Mouse (Mus musculus): Measurements from ENCODE around the gene Fignl2.
A peak's percentile ranks its signal among the peaks of the same experiment; 100 is the strongest.

Gene Fignl2

DNA sequence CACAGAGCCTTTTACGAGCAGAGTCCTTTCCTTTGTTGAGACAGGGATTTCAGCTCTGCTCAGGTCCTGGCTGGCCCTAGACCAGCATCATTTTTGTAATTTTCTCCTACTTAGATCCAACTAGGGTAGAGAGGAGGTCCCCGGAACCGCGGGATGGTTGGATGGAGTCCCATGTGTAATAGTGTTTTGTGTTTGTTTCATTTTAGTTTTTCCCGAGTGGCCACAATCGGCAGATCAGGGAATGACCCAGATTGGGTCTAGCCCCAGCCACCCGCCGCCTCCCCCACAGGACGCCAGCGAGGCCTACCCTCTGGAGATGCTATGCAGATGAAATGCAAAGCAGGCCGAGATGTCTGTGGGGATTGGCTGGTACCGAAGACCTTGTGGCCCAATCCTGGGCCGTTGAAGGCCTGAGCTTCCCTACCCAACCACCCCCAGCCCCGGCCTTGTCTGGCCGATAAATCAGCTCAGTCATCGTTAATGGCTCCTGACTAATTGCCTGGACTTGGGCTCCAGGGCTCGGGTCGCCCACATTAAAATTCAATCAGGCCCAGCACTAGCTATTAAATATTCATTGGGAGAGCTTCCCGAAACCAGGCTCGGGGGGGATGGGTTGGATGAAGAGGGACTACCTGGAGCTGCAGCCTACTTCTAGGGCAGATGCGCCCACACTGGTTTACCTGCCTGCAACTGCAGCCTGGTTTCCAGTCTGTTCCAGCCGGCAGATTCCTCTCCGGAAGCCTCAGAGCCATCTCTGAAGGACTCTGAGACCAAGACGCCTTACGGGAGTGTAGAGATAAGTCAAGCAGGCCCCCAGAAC, 14.7 kb upstream of the Fignl2 start:
- no peak for DNase-seq (ENCODE audit: low read depth, low spot score)

DNA sequence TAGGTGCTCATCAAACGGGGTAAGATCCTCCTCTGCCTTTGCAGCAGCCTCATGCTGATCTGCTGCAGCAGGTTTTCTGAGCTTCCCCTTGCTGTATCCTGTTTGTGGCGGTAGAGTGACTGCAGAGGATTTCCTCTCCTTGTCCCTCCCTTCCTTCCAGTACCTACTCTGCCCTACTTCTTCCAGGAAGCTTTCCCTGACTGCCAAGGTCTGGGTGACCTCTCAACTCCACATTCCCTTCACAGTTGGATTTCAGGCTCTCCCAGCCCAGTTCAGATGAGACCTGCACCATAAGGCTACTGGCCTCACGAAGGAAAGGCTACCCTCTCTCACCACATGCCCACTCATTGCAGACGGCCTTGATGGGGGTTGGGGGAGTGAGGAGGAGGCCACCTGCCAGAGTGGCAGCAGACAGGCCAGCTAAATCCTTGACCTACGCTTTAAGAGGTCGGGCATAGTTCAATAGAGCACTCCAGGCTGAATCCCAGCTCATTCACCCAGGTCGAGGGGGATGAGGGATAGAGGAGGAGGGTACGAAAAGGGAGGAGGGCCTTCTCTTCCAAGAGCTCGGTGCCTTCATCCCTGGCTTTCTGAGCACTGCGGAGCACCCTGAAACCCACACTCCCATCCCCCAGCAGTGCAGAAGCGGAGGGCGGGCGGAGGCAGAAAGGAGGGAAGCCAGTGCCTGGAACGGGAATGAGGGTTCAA, 13.9 kb upstream of the Fignl2 start:
- no peak for DNase-seq (ENCODE audit: low read depth, low spot score)

DNA sequence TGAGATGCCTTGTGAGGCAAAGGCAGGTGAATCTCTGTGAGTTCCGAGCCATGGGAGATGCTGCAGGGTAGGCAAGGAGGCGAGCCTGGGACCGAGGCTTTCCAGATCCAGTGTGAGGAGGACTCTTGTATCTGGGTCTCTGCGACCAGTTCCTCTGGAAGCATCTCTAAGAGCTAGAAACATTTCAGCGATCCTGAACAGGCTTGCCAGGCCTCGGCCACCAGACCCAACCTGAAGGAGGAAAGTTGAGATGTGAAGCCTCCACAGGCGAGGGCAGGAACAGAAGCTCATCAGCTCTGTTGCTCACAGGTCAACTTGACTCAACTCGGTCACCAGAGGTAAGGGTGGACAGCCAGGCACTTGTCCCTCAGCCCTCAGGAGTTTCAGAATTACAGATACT, 13.2 kb upstream of the Fignl2 start:
- DNase-seq (ENCODE audit: low read depth, low spot score), result no peak

DNA sequence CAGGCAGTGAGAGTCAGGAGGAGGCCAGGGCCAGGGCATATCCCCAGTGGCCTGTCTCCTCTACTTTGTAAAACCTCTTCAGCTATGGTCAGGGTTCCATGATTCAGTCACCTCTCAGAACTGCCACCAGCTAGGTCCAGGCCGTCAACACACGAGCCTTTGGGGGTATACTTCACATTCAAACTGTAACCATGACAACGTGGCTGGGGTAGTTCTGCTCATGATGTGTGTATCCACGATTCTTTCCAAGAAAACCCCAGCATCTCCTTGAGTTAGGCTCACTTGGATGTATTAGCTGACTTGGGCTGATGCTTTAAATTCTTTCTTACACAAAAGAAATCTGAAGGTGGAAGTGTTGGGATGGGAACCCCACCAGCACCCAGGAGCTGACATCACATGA, 9.9 kb upstream of the Fignl2 start:
- no peak for DNase-seq (ENCODE audit: low read depth, low spot score)

DNA sequence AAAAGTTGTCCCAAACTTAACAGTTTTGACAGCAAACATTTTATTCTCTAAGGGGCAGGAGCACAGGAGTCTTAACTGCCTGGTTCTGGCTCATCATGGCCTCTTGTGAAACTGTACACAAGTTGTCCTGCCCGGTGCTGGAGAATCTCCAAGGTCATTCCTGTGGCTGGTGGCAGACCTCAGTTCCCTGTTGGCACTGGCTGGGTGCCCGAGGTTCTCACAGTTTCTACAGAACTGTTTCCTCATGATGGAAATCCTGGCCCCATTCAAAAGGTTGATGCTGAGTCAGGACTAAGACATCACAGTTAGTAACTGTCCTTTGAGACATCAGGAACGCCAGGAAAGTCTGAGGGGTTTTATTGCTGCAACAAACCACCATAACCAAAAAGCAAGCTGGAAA, 8.6 kb upstream of the Fignl2 start:
- peak; percentile 84 for DNase-seq (ENCODE audit: low read depth, low spot score)

DNA sequence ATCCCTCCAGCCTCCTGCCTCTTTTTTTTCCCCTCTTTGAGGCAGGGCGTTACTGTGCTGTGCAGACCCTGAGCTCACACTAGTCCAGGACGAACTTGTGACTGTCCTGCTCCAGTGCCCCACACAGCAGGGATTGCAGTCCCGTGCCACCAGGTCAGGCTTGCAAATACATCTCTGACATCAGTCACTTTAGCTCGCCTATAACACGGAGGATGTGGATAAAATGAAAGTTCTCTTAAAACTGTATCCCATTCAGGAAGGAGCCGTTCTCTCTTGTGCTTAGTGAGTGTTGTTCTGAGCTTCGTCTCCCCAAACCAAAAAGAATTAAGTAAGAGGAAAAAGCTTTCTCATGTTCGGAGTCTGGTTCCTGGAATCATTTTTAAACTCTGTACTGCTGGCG, 8.1 kb upstream of the Fignl2 start:
- no peak for DNase-seq (ENCODE audit: low read depth, low spot score)

DNA sequence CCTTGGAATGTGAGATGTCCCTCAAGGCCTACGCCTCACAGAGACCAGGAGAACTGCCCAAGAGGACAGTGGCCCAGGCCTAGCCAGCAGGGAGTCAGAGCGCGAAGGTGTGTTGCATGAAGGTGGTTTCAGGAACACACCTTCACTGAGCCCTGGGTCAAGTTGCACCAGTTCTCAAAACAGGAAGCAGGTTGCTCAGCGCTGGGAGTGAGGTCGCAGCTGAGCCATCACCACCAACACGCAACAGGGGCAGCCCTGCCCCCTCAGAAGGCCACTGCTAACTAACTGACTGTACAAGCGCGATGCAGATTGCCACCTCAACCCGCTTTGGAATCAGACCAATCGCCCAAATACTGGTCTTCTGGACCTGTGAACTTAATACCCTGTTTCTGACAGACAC, 6.1 kb upstream of the Fignl2 start:
- DNase-seq (ENCODE audit: low read depth, low spot score), result no peak

DNA sequence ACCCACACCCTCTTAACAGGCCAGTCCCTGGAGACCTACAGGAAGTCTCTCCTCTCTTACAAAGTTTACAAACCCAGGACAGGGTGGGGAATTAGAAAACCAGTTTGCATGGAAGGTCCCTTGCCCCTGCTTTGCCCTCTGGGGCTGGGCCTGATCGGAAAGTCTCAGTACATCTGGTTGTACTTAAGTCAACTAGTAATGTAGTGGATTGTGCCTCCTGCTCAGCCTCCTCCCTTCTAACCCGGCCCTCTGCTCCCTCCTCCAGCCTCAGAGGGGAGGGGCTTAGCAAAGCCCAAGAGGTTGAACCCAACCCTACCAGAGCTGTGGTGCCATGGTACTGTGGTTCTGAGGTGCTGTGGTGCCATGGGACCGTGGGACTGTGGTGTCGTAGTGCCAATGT, 3.9 kb upstream of the Fignl2 start:
- peak; percentile 54 for DNase-seq (ENCODE audit: low read depth, low spot score)

DNA sequence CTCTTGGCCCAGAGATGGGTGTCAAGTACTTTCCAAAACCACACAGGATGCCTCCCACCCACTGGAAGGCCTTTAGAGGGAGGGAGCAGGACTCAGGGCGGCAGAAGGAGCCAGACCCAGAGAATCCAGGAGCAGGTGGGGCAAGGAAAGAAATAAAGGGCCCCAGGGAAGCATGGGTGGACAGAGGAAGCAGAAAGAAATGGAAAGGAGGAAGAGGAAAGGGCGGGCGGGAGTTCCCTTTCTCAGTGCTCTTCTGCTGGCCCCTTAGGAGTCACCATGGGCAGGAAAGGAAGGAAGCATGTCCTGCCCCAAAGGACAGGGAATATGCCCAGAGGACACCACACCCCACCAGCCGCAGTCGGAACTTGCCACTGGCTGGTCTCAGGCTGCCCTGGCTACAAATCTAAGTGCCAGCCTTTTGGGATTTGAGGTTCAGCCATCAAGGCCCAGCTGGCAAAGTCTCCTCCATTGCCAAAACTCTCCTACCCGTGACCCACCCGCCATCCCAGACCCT, 2.7 kb upstream of the Fignl2 start:
- no peak for DNase-seq (ENCODE audit: low read depth, low spot score)

DNA sequence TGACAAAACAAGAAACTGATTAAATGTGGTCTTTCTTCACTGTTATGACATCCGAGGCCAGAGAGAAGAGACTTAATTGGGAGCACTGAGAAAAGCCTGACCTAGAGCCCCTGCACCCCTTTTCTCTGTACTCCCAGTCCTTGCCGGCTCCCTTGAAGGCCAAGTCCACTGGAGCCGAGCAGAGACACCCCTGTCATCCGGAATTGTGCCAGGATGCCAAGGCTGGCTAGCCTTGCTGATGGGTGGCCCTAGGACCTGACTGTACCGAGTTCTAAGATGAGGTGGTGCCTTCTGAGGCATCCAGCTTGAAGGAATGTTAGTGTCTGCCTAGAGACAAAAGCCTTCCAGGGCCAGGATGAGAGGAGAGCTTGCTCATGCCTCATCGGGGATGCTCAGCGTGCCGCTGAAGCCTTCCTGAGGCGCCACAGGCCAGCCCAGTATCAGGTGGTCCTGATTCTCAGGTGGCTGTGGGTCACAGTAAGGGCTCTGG, 1.7 kb upstream of the Fignl2 start:
- no peak for DNase-seq (ENCODE audit: low read depth, low spot score)

DNA sequence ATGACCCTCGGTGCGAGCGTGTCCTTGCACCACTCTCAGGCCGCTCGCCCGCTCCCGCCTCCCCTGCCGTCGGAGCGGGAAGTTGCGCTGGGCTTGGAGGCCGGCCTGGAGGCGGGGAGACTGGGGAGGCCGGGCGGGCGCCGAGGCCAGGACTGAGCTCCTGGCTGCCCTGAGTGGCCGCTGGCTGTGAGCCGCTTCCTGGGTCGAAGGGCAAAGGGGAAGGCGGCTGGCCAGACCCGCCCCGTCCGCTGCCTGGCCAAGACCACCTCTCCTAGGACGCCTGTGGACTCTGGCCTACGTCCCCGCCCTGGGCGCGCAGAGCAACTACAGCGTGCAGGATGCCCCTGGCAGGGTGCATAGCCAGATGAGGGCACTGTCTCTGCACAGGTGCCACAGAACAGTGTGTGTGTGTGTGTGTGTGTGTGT, 377 bp upstream of the Fignl2 start:
- DNase-seq (ENCODE audit: low read depth, low spot score), result peak; percentile 72

DNA sequence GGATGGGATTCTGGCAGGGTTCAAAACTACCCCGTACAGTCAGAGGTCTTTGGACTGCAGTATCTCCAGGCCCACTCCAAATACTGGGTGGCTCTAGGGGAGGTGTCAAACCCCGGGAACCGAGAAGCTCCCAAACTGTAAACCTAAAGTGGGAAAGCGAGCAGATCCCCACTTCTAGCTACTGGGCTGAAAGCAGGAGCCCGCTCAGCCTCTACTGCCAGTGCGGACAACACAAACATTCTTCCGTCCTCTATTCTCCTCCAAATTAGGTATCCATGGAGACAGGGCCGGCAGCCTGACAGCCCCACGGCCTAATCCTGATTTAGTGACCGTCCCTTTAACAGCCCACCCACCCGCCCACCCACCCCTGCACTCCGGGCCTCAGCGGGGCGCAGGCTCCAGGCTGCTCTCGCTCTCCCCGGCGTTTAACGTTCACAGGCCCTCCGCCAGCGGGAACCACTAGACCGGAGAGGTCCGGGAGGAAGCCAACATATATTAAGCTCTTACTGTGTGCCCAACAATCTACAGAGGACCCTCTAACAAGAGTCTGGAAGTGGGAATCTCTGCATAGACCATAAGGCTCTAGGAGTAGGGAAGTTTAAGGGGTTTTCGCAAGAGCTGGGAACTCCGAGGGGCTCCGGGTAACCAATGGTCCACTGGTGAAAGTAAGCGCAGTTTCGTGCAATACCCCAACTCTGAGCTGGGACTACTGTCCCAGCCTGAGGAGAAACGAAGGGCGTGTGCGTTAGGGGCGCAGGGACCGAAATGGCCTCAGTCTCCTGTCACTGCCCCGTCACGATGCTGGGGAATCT, 1.2 kb downstream of the Fignl2 start:
- no peak for DNase-seq (ENCODE audit: low read depth, low spot score)

DNA sequence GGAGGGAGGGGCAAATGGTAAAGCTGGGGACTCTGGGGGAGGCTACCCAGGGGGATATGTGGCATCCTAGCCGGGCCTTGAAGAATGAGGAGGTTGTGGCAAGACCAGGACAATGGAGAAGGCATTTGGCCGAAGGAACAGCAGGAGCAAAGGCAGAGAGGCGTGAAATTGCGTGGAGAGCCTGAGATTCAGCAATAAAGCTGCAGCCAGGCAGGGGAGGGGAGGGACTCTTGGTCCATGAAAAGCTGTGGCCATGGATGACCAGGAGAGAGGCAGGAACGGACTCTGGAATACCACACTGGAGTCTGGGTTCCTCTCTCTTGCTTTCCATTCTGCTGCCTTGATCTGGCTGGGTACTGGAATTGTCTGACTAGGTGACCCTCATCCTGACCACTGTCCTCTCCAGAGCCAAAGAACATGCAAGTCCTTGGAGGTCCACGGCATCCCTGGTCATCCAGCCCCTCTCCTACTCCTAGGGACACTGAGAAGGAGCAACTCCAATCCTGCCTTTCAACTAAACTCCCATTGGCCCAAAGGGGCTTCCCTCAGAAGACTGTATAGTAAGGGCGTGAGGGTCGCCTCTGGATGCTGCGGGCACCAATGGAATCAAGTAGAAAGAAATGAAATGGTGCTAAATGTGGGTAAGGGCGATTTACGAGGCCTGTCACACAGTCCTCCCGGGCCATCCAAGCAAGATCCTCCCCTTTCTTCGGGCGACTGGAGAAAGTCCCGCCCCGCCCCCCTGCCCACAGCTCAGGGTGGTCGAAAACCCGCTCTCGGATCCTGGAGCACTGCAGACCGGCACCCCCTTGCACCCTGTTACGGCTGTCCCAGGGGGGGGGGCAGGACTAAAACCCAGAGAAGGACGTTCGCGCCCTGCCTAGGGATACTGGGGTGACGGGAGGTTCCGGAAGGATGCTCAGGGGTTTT, 2.0 kb downstream of the Fignl2 start:
- no peak for DNase-seq (ENCODE audit: low read depth, low spot score)

DNA sequence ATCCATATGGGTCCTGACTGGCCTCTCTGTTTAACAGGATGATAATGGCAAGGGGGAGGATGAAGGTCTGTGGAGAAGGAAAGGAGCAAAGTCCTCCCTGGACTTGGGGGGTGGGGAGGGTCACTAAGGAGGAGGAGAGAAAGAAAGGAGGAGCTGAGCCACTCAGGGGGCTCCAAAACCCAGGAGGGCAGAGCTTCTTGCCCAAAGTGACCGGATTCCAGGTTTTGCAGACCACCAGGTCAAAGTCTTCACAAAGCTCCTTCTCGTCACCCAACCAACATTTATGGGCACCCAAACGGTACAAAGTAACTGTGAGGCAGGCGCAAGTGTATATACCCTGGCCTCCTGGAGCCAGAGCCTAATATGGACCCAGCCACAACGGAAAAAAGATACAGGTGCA, 2.7 kb downstream of the Fignl2 start:
- no peak for DNase-seq (ENCODE audit: low read depth, low spot score)

DNA sequence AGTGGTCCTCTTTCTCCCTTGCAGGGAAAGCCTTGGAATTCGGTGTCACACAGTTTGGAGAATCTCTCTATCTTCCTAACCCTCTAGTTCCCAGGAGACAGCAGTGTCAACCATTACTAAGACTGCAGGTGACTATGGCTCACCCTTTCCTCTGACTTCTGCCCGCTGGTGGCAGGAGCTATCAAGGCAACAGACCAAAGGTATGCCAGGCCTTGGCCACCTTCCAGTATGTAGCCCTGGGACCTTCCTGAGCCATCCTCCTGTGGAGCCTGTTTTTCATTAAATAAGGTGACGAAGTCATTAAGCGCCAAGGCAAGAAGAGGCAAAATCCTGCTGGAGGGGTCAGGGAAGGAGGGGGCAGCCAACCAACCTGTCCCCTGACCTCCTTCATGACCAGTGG, 3.2 kb downstream of the Fignl2 start:
- no peak for DNase-seq (ENCODE audit: low read depth, low spot score)

DNA sequence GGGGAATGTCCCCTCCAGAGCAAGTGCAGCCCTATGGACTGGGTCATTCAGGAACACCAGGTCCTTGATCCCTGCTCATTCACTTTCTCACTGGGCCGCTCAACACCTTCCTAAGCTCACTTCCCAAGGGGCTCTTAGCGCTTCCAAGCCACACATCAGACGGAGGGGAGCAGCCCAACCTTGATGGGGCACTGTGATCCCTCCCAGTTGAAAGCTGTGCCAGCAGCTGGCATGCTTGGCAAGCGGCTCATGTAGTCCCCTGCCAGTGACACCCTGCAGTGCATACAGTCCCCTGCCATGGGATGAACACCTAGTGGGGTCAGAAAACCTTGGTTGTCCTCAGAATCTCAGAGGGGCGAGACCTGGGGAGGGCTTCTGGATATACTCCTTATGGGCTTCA, 4.3 kb downstream of the Fignl2 start:
- no peak for DNase-seq (ENCODE audit: low read depth, low spot score)

DNA sequence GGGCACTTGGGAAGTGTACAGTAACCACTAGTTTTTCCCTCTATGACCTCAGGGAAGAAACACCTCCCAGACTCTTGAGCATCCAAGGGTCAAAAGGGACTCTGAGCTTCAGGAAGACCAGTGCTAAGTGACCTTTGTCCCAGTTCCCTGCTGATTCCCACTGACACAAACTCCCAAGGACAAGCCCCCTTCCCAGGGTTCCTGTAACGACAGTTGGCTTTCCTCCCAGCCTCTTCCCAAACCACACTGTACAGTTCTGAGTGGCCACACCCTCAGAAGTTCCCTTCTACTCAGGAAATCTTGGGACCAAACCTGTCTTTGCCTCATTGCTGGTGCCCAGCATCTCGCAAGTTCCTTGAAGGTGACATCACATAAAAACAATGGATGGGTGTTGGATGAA, 5.6 kb downstream of the Fignl2 start:
- DNase-seq (ENCODE audit: low read depth, low spot score), result peak; percentile 42

DNA sequence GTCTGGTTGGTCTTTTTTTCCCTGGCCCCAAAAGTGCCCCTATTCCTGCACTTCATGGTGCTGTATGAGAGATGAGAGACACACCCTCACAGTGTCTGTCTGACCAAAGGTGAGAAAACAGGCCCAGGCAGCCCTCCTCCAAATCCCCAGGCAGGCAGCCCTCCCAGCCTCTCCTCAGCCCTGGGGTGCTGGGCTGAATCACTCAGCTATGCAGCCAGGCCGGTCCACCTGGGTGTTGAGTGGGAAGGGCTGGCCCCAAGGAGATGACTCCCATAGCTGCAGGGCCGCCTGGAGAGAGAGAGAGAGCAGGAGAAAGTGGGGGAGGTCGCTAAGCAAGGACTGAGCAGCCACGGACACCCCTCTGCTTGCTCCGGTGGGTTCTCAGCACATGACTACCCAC, 7.6 kb downstream of the Fignl2 start:
- DNase-seq (ENCODE audit: low read depth, low spot score), result no peak

DNA sequence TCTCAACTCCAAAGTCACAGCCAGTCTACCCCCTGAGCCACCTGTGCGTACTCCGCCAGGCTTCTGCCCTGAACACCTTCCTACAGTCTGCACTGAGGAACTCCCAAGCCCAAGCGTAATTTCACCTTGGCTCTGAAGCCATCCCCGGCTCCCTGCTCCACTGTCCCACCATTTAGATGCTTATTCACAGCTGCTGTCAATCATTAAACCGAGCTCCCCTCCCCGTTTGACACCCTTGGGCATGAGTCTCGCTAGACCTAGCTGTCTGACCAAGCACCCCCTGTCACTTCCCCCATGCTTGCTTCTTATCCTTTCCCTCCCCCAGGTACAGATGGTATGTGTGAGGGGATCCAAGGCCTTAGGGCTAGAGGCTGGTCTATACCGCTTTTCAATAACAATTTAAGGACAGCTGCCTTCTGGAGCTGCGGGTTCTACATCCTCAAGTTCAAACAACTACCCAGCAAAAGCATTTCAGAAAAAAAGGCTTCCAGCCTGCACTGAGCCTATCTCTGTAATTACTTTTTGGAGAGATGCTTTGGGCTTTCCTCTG, 8.7 kb downstream of the Fignl2 start:
- no peak for DNase-seq (ENCODE audit: low read depth, low spot score)

DNA sequence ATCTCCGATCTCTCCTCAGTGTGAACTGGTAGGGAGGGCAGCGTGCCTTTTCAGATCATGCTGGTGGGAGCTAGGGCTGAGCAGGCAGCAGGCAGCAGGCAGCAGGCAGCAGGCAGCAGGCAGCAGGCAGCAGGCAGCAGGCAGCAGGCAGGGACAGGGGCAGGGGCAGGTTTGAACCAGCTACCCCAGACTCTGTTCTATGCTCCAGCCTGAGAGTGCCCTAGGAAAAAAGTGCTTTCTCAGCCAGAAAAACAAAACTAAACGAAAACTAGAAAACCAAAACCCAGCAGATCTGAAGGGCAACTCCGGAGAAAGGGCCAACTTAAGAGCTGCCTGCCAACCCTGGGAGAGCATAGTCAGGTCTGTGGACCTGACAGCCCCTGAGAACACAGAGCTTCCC, 9.7 kb downstream of the Fignl2 start:
- DNase-seq (ENCODE audit: low read depth, low spot score), result no peak

DNA sequence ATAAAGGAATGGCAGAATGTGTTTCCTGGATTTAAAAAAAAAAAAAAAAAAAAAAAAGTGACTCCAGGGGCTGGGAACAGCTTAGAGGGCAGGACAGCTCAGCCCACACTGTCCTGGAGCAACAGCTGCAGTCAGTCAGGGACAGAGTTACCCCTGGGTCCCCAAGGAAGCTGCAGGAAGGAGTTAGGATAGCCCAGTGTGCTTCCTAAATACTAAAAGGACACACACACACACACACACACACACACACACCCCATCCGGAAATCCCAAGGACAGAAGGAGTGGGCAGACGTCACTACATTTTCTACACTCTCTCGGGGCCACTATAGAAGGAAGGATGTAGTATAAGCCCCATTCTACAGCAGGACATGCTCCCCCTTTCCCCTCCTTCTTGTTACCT, 10.3 kb downstream of the Fignl2 start:
- DNase-seq (ENCODE audit: low read depth, low spot score), result no peak
